Mouse (Mus musculus): ENCODE results near the gene Gas7. TPM values are rescaled to one million over a fixed set of nuclear protein-coding genes. Genes with fewer than 3 reads are reported as not detected.
A peak's percentile ranks its signal among the peaks of the same experiment; 100 is the strongest.

The Gas7 gene
- total and polyA plus RNA-seq, 2 experiments from 2014 or later, result 4.8 to 23.2 TPM

GRCm38 (mm10) chr11:67525841-67526240 is 70.6 kb downstream of the Gas7 start:
- Histone ChIP-seq H3K27ac (ENCODE audit: low read depth) (no peak overlapping the region), H3K36me3 (replicated peaks; ENCODE audit: control insufficient read depth, insufficient read depth, low read length) (no peaks in the 10 kb centered on the region), H3K4me2 (ENCODE audit: low read depth, low read length) (no peak overlapping the region), H3K4me1 (ENCODE audit: control insufficient read depth, insufficient read depth) (peaks cover 10% of the 10 kb centered on the region; the same call in 1 of the 2 replicates), H3K9ac (replicated peaks; ENCODE audit: low read depth, low read length) (no peak overlapping the region), H3K9me3 (replicated peaks; ENCODE audit: control insufficient read depth, low read length) (no peaks in the 10 kb centered on the region), H3K4me3 (ENCODE audit: low read depth, low read length) (no peak overlapping the region), H3K27me3 (ENCODE audit: control insufficient read depth, insufficient read depth, low read length) (no peaks in the 10 kb centered on the region)
- no peak for ATAC-seq (ENCODE audit: insufficient read depth, low read depth)
- WGBS, result 43% methylated on average over 3 of the region's 3 CpGs
- DNase-seq (ENCODE audit: low spot score), result no peak
- TF ChIP-seq CTCF (IDR thresholded peaks at IDR 0.05; ENCODE audit: low read depth) (no peak), EP300 (IDR thresholded peaks at IDR 0.05; ENCODE audit: low read depth) (no peak)

- TF ChIP-seq EP300 (IDR thresholded peaks at IDR 0.05; ENCODE audit: low read depth), result no peak
- TF ChIP-seq CTCF (IDR thresholded peaks at IDR 0.05; ENCODE audit: low read depth), result no peak
- H3K4me2 ChIP-seq (ENCODE audit: low read depth, low read length), result no peak overlapping the region
- H3K36me3 ChIP-seq (replicated peaks; ENCODE audit: control insufficient read depth, insufficient read depth, low read length), result no peaks in the 10 kb centered on the region
- DNase-seq (ENCODE audit: low spot score) (peak; percentile 71), ATAC-seq (ENCODE audit: insufficient read depth, low read depth) (peak; percentile 72)
- WGBS, result 62% methylated on average over 12 of the region's 12 CpGs
- H3K27me3 ChIP-seq (ENCODE audit: control insufficient read depth, insufficient read depth, low read length), result no peaks in the 10 kb centered on the region
- no peaks in the 10 kb centered on the region for H3K9me3 ChIP-seq (replicated peaks; ENCODE audit: control insufficient read depth, low read length)
- H3K27ac ChIP-seq (ENCODE audit: low read depth), result peak overlapping the region; percentile 53
- H3K9ac ChIP-seq (replicated peaks; ENCODE audit: low read depth, low read length), result no peak overlapping the region
- peaks cover 10% of the 10 kb centered on the region; the same call in 1 of the 2 replicates for H3K4me1 ChIP-seq (ENCODE audit: control insufficient read depth, insufficient read depth)
- no peak overlapping the region for H3K4me3 ChIP-seq (ENCODE audit: low read depth, low read length)
These were observed 71.6 kb downstream of the Gas7 start for GRCm38 (mm10) chr11:67526621-67527545.

GRCm38 (mm10) chr11:67531286-67531685 is 76.0 kb downstream of the Gas7 start:
- no peak overlapping the region for H3K4me3 ChIP-seq (ENCODE audit: low read depth, low read length)

GRCm38 (mm10) chr11:67531926-67532565 is 76.8 kb downstream of the Gas7 start:
- Histone ChIP-seq H3K4me1 (ENCODE audit: control insufficient read depth, insufficient read depth) (peaks cover 6% of the 10 kb centered on the region; the same call in 1 of the 2 replicates), H3K9me3 (replicated peaks; ENCODE audit: control insufficient read depth, low read length) (no peaks in the 10 kb centered on the region), H3K4me3 (ENCODE audit: low read depth, low read length) (no peak overlapping the region), H3K36me3 (replicated peaks; ENCODE audit: control insufficient read depth, insufficient read depth, low read length) (no peaks in the 10 kb centered on the region), H3K27me3 (ENCODE audit: control insufficient read depth, insufficient read depth, low read length) (no peaks in the 10 kb centered on the region), H3K9ac (replicated peaks; ENCODE audit: low read depth, low read length) (no peak overlapping the region), H3K4me2 (ENCODE audit: low read depth, low read length) (no peak overlapping the region), H3K27ac (ENCODE audit: low read depth) (no peak overlapping the region)
- DNase-seq (ENCODE audit: low spot score), result no peak
- 49% methylated on average over 6 of the region's 6 CpGs for WGBS
- ATAC-seq (ENCODE audit: insufficient read depth, low read depth), result no peak
- no peak for TF ChIP-seq CTCF (IDR thresholded peaks at IDR 0.05; ENCODE audit: low read depth)
- no peak for TF ChIP-seq EP300 (IDR thresholded peaks at IDR 0.05; ENCODE audit: low read depth)

More at GRCm38 (mm10) chr11:67531286-67531685, 76.0 kb downstream of the Gas7 start:
- TF ChIP-seq EP300 (IDR thresholded peaks at IDR 0.05; ENCODE audit: low read depth) (no peak), CTCF (IDR thresholded peaks at IDR 0.05; ENCODE audit: low read depth) (no peak)
- DNase-seq (ENCODE audit: low spot score) (no peak), ATAC-seq (ENCODE audit: insufficient read depth, low read depth) (no peak)
- Histone ChIP-seq H3K9ac (replicated peaks; ENCODE audit: low read depth, low read length) (no peak overlapping the region), H3K9me3 (replicated peaks; ENCODE audit: control insufficient read depth, low read length) (no peaks in the 10 kb centered on the region), H3K27ac (ENCODE audit: low read depth) (no peak overlapping the region), H3K36me3 (replicated peaks; ENCODE audit: control insufficient read depth, insufficient read depth, low read length) (no peaks in the 10 kb centered on the region), H3K4me2 (ENCODE audit: low read depth, low read length) (no peak overlapping the region), H3K27me3 (ENCODE audit: control insufficient read depth, insufficient read depth, low read length) (no peaks in the 10 kb centered on the region), H3K4me1 (ENCODE audit: control insufficient read depth, insufficient read depth) (peaks cover 10% of the 10 kb centered on the region; the same call in 1 of the 2 replicates)
- whole genome bisulfite sequencing, result 61% methylated on average over 2 of the region's 2 CpGs

- Histone ChIP-seq H3K27ac (ENCODE audit: low read depth) (no peak overlapping the region), H3K4me1 (ENCODE audit: control insufficient read depth, insufficient read depth) (no peaks in the 10 kb centered on the region), H3K36me3 (replicated peaks; ENCODE audit: control insufficient read depth, insufficient read depth, low read length) (no peaks in the 10 kb centered on the region), H3K9ac (replicated peaks; ENCODE audit: low read depth, low read length) (no peak overlapping the region), H3K27me3 (ENCODE audit: control insufficient read depth, insufficient read depth, low read length) (no peaks in the 10 kb centered on the region), H3K9me3 (replicated peaks; ENCODE audit: control insufficient read depth, low read length) (no peaks in the 10 kb centered on the region), H3K4me2 (ENCODE audit: low read depth, low read length) (no peak overlapping the region), H3K4me3 (ENCODE audit: low read depth, low read length) (no peak overlapping the region)
- WGBS, result 67% methylated on average over 10 of the region's 10 CpGs
- DNase-seq (ENCODE audit: low spot score) (no peak), ATAC-seq (ENCODE audit: insufficient read depth, low read depth) (no peak)
- TF ChIP-seq CTCF (IDR thresholded peaks at IDR 0.05; ENCODE audit: low read depth) (no peak), EP300 (IDR thresholded peaks at IDR 0.05; ENCODE audit: low read depth) (no peak)
These were observed 77.5 kb downstream of the Gas7 start for GRCm38 (mm10) chr11:67532728-67533127.
